Mouse (Mus musculus) MEL (cell line): ENCODE measurements around the gene Lce1a2. TPM values are rescaled to one million over a fixed set of nuclear protein-coding genes. Genes with fewer than 3 reads are reported as not detected.
"Not testable (repeated sequence)": the region's sequence is repeated elsewhere in the genome, so short reads cannot be mapped to it uniquely, and the experiment has no call there.

Experiments
- DNase-seq: peaks from one replicate; pipeline ENCODE4 v3.0.0; 2011; ENCODE audit warnings: low read depth, low spot score
- H3K27ac ChIP-seq: 2 replicates; pipeline ENCODE4 v1.5.1; 2012; ENCODE audit warnings: low read depth, mild to moderate bottlenecking, control low read depth, low read length, moderate library complexity; ENCODE audit not compliant: control insufficient read depth
- H3K27me3 ChIP-seq, 2 experiments: fragments of 150-350 bp in 1 of 2; sonication (generic) in 1 of 2; 2 replicates each; pipeline ENCODE4 v1.6.1; 2012; ENCODE audit warnings: low read length in 2 of 2, mild to moderate bottlenecking in 2 of 2, improper control_type of control experiment in 1 of 2, moderate library complexity in 1 of 2; ENCODE audit not compliant: insufficient read depth in 2 of 2, control insufficient read depth in 1 of 2
- H3K36me3 ChIP-seq, 2 experiments: 2 replicates each; pipeline ENCODE4 v1.6.1; 2012 to 2014; ENCODE audit warnings: low read length in 2 of 2, improper control_type of control experiment in 1 of 2, inconsistent platforms in 1 of 2, mild to moderate bottlenecking in 1 of 2; ENCODE audit not compliant: insufficient read depth in 2 of 2, control insufficient read depth in 1 of 2
- H3K4me1 ChIP-seq, 2 experiments: fragments of 150-350 bp in 1 of 2; sonication (generic) in 1 of 2; 2 replicates each; pipeline ENCODE4 v1.6.1; 2012; ENCODE audit warnings: low read length in 2 of 2, improper control_type of control experiment in 1 of 2, mild to moderate bottlenecking in 1 of 2; ENCODE audit not compliant: insufficient read depth in 2 of 2, control insufficient read depth in 1 of 2
- H3K4me3 ChIP-seq, 2 experiments: fragments of 150-350 bp in 1 of 2; sonication (generic) in 1 of 2; 2 replicates each; pipeline ENCODE4 v1.5.1; 2012; ENCODE audit warnings: low read depth in 2 of 2, low read length in 2 of 2, mild to moderate bottlenecking in 2 of 2, moderate library complexity in 2 of 2, control low read depth in 1 of 2, improper control_type of control experiment in 1 of 2; ENCODE audit not compliant: control insufficient read depth in 1 of 2, insufficient read depth in 1 of 2
- H3K79me2 ChIP-seq: 2 replicates; pipeline ENCODE4 v1.6.1; 2012; ENCODE audit warnings: mild to moderate bottlenecking, low read length, moderate library complexity; ENCODE audit not compliant: control insufficient read depth, poor library complexity, insufficient read depth
- H3K9ac ChIP-seq: 2 replicates; pipeline ENCODE4 v1.6.1; 2012; ENCODE audit warnings: low read depth, mild to moderate bottlenecking, control low read depth, low read length, moderate library complexity; ENCODE audit not compliant: control insufficient read depth, poor library complexity, severe bottlenecking
- H3K9me3 ChIP-seq: fragments of 150-350 bp; sonication (generic); replicated peaks from 2 replicates; pipeline ENCODE4 v1.6.1; 2012; ENCODE audit warnings: mild to moderate bottlenecking, low read length, improper control_type of control experiment, moderate library complexity; ENCODE audit not compliant: insufficient read depth
- CHD1 ChIP-seq: IDR thresholded peaks from 2 replicates; pipeline ENCODE4 v1.6.1; 2012; ENCODE audit warnings: low read depth, mild to moderate bottlenecking, inconsistent platforms, low read length, improper control_type of control experiment
- CTCF ChIP-seq, 3 experiments: IDR thresholded peaks in 2 of 3; conservative IDR thresholded peaks in 1 of 3; 2 replicates each; pipeline ENCODE4 v1.5.1; 2011 to 2012; ENCODE audit warnings: low read length in 3 of 3, low read depth in 2 of 3, mild to moderate bottlenecking in 2 of 3, improper control_type of control experiment in 1 of 3, inconsistent platforms in 1 of 3, mixed read lengths in 1 of 3, moderate library complexity in 1 of 3; ENCODE audit not compliant: control insufficient read depth in 1 of 3, insufficient read depth in 1 of 3, poor library complexity in 1 of 3, severe bottlenecking in 1 of 3
- MXI1 ChIP-seq: IDR thresholded peaks from 2 replicates; pipeline ENCODE4 v1.6.1; 2011; ENCODE audit warnings: mild to moderate bottlenecking, low read depth, low read length, improper control_type of control experiment
- MYC ChIP-seq: IDR thresholded peaks from 2 replicates; pipeline ENCODE4 v1.6.1; 2011; ENCODE audit warnings: low read depth, mild to moderate bottlenecking, low read length, improper control_type of control experiment, moderate library complexity
- NRF1 ChIP-seq: IDR thresholded peaks from 2 replicates; pipeline ENCODE4 v1.6.1; 2014; ENCODE audit warnings: low read depth, mild to moderate bottlenecking, inconsistent platforms, low read length, improper control_type of control experiment, moderate library complexity; ENCODE audit not compliant: poor library complexity, insufficient read depth, severe bottlenecking
- SIN3A ChIP-seq: IDR thresholded peaks from 2 replicates; pipeline ENCODE4 v1.6.1; 2012; ENCODE audit warnings: low read length, improper control_type of control experiment, inconsistent platforms
- TCF12 ChIP-seq: IDR thresholded peaks from 2 replicates; pipeline ENCODE4 v1.6.1; 2014; ENCODE audit warnings: low read depth, mild to moderate bottlenecking, inconsistent platforms, low read length, improper control_type of control experiment, moderate library complexity
- ZMIZ1 ChIP-seq: IDR thresholded peaks from 2 replicates; pipeline ENCODE4 v1.6.1; 2012; ENCODE audit warnings: low read depth, mild to moderate bottlenecking, inconsistent platforms, low read length, improper control_type of control experiment, moderate library complexity
- ZNF384 ChIP-seq: IDR thresholded peaks from 2 replicates; pipeline ENCODE4 v1.6.1; 2012; ENCODE audit warnings: low read depth, mild to moderate bottlenecking, inconsistent platforms, low read length, improper control_type of control experiment
- polyA plus RNA-seq, 2 experiments: library from polyadenylated mRNA; stranded (reverse) in 1 of 2; unstranded in 1 of 2; fragments of >175 nt in 1 of 2; fragments of >200 nt in 1 of 2; gene quantifications; 2 replicates each; pipeline versions ENCODE4 v1.2.1 to v1.2.4; 2012; ENCODE audit warnings: low replicate concordance in 2 of 2, low read depth in 1 of 2; ENCODE audit not compliant: insufficient read length in 2 of 2, insufficient read depth in 1 of 2, missing spikeins in 1 of 2
- total RNA-seq: library from RNA; depleted of rRNA; stranded (reverse); fragments of 300-350 nt; gene quantifications from 2 replicates; pipeline ENCODE4 v1.2.3, GENCODE M21; 2012

Lce1a2 gene
- total and polyA plus RNA-seq, 3 experiments = not detected

DNA sequence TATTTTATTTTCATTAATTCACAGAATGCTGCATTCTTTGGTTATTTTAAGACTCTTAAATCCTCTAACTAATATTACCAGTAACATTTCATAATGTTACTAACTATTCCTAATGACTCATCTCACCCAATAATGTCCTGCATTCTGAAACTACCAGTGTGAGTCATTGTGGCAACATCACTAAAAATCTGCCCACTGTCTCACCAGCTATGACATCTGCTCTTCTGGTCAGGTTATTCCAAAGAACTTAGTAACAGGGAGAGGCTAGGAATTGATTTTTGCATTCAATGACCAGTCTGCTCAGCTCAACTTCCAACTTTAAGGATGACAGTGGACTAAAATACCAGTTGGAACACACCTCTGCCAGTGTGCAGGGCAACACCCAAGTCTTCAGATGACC is 21.6 kb upstream of the Lce1a2 start:
- Histone ChIP-seq H3K9me3 (no peaks in the 10 kb centered on the region), H3K9ac (no peak overlapping the region), H3K27ac (no peak overlapping the region), H3K79me2 (no peaks in the 10 kb centered on the region), H3K4me3 (no peak overlapping the region), H3K36me3 (no peaks in the 10 kb centered on the region), H3K27me3 (no peaks in the 10 kb centered on the region), H3K4me1 (no peaks in the 10 kb centered on the region)
- no peak for DNase-seq
- TF ChIP-seq NRF1 (no peak), TCF12 (no peak), SIN3A (no peak), CTCF (IDR thresholded peaks at IDR 0.05 in 2 of 3, conservative IDR thresholded peaks at IDR 0.05 in 1 of 3; ENCODE audit: control insufficient read depth in 1 of 3, insufficient read depth in 1 of 3, low read depth in 2 of 3, low read length in 3 of 3, poor library complexity in 1 of 3, severe bottlenecking in 1 of 3) (no peak)

DNA sequence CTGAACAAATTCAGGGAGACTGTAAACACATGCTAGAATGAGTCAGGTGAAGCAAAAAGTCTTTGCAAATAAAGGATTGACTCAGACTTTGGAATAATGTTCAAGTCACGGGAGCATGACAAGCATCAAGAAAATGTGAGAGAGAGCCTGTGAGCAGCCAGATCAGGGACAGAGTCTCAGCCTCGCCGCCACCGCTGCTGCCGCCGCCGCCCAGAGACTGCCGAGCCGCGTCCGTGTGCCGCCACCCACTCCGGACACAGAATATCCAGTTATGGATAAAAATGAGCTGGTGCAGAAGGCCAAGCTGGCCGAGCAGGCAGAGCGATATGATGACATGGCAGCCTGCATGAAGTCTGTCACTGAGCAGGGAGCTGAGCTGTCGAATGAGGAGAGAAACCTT is 19.0 kb upstream of the Lce1a2 start:
- H3K9ac ChIP-seq, H3K4me3 ChIP-seq, H3K79me2 ChIP-seq, H3K27me3 ChIP-seq, H3K9me3 ChIP-seq, H3K4me1 ChIP-seq, H3K36me3 ChIP-seq, DNase-seq, H3K27ac ChIP-seq: not testable (repeated sequence)

DNA sequence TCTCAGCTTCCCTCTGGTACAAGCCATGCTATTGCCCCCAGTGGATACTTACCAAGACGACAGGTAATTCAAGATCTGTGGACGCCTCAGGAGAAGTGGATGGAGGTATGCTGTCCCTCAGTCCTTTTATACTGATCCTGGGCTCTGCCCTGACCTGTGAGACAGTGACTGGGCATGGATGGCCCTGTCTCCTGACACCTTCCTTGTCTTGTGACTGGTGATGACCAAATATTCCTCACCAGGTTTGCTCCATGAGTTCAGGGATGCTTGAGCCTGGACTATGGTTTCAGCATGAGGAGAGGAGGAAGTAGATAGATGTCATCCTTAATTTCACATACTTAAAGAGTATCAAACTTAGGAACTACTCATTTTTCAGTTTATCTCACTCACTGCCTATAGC is 17.0 kb upstream of the Lce1a2 start, which contains the start of gene Lce1d:
Gene Lce1d (minus strand): TSS at position 101 of the 400 bp plus-strand sequence.
- Histone ChIP-seq H3K79me2 (no peaks in the 10 kb centered on the region), H3K9me3 (no peaks in the 10 kb centered on the region), H3K9ac (no peak within 1 kb of the TSS), H3K36me3 (no peaks in the 10 kb centered on the region), H3K27me3 (no peaks in the 10 kb centered on the region), H3K4me3 (no peak within 1 kb of the TSS), H3K27ac (no peak within 1 kb of the TSS), H3K4me1 (no peaks in the 10 kb centered on the region)
- TF ChIP-seq ZMIZ1 (no peak), MYC (no peak)
- no peak for DNase-seq

DNA sequence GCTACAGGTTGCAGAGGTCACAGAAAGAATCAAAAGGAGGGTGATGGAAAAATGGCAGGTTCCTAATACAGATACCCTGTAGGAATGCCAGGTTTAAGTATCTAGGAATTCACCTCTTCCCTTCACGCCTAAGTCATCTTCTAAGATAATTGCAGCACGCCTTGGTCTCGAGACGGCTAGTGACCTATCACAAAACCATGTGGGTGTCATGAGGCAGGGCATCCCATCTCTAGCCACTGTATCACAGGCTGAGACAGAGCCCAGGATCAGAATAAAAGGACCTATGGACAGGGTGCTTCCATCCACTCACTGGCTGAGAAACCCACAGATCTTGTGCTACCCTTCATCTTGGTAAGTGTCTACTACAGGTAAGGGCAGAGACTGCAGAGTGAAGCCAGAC is 8.8 kb upstream of the Lce1a2 start, which contains the start of gene Lce1c:
Gene Lce1c (plus strand): TSS at position 301 of the 400 bp plus-strand sequence.
- Histone ChIP-seq H3K36me3 (no peaks in the 10 kb centered on the region), H3K9ac (no peak within 1 kb of the TSS)
- TF ChIP-seq ZNF384 = no peak
- TF ChIP-seq MXI1 = no peak
- TF ChIP-seq TCF12 = no peak
- no peak for TF ChIP-seq CHD1
- TF ChIP-seq, all 39 proteins: peak for 0
- Histone ChIP-seq H3K27ac (no peak within 1 kb of the TSS), H3K4me3 (no peak within 1 kb of the TSS), H3K4me1 (no peaks in the 10 kb centered on the region), H3K27me3 (no peaks in the 10 kb centered on the region), H3K79me2 (no peaks in the 10 kb centered on the region), H3K9me3 (no peaks in the 10 kb centered on the region)
- DNase-seq = no peak
